Mouse (Mus musculus): ENCODE measurements around the gene Oaz1. TPM values are rescaled to one million over a fixed set of nuclear protein-coding genes. Genes with fewer than 3 reads are reported as not detected.

The Oaz1 gene
- polyA plus RNA-seq, 1 experiment from 2014 or later, result 1,786 TPM

- Histone ChIP-seq H3K4me2 (replicated peaks) (no peak overlapping the region), H3K27me3 (no peaks in the 10 kb centered on the region), H3K9ac (no peak overlapping the region), H3K4me3 (no peak overlapping the region), H3K27ac (no peak overlapping the region), H3K9me3 (no peaks in the 10 kb centered on the region), H3K36me3 (peaks cover 80% of the 10 kb centered on the region), H3K4me1 (peaks cover 9% of the 10 kb centered on the region)
- 86% methylated on average over 13 of the region's 13 CpGs for WGBS
- ATAC-seq (ENCODE audit: insufficient number of reproducible peaks, insufficient read depth, low FRiP score, low TSS enrichment), result no peak
Measured at GRCm38 (mm10) chr10:80793033-80793784, 33.2 kb upstream of the Oaz1 start.

- peaks cover 9% of the 10 kb centered on the region for H3K4me1 ChIP-seq
- ATAC-seq (ENCODE audit: insufficient number of reproducible peaks, insufficient read depth, low FRiP score, low TSS enrichment), result no peak
- H3K27ac ChIP-seq, result no peak overlapping the region
- H3K9ac ChIP-seq, result no peak overlapping the region
- H3K4me3 ChIP-seq, result no peak overlapping the region
- WGBS, result 95% methylated on average over 4 of the region's 4 CpGs
- H3K4me2 ChIP-seq (replicated peaks), result no peak overlapping the region
- H3K36me3 ChIP-seq, result peaks cover 74% of the 10 kb centered on the region
- no peaks in the 10 kb centered on the region for H3K9me3 ChIP-seq
- no peaks in the 10 kb centered on the region for H3K27me3 ChIP-seq
Measured at GRCm38 (mm10) chr10:80793803-80794202, 32.7 kb upstream of the Oaz1 start.

- Histone ChIP-seq H3K36me3 (peaks cover 66% of the 10 kb centered on the region), H3K4me3 (no peak overlapping the region), H3K27me3 (no peaks in the 10 kb centered on the region), H3K9ac (no peak overlapping the region), H3K9me3 (no peaks in the 10 kb centered on the region), H3K4me1 (peaks cover 13% of the 10 kb centered on the region), H3K4me2 (replicated peaks) (no peak overlapping the region), H3K27ac (no peak overlapping the region)
- ATAC-seq (ENCODE audit: insufficient number of reproducible peaks, insufficient read depth, low FRiP score, low TSS enrichment), result no peak
- 84% methylated on average over 8 of the region's 8 CpGs for WGBS
Measured at GRCm38 (mm10) chr10:80794750-80795149, 31.7 kb upstream of the Oaz1 start.

- no peak overlapping the region for H3K27ac ChIP-seq
- no peaks in the 10 kb centered on the region for H3K9me3 ChIP-seq
- H3K4me3 ChIP-seq, result peak overlapping the region; percentile 92
- peak overlapping the region; percentile 58 for H3K4me2 ChIP-seq (replicated peaks)
- H3K36me3 ChIP-seq, result peaks cover 59% of the 10 kb centered on the region
- H3K4me1 ChIP-seq, result peaks cover 18% of the 10 kb centered on the region
- 88% methylated on average over 9 of the region's 9 CpGs for WGBS
- H3K9ac ChIP-seq, result peak overlapping the region; percentile 98
- H3K27me3 ChIP-seq, result no peaks in the 10 kb centered on the region
- ATAC-seq (ENCODE audit: insufficient number of reproducible peaks, insufficient read depth, low FRiP score, low TSS enrichment), result no peak
Measured at GRCm38 (mm10) chr10:80796307-80796848, 30.1 kb upstream of the Oaz1 start.

- ATAC-seq (ENCODE audit: insufficient number of reproducible peaks, insufficient read depth, low FRiP score, low TSS enrichment), result peak; percentile 24
- Histone ChIP-seq H3K4me3 (peak overlapping the region; percentile 92), H3K4me2 (replicated peaks) (peak overlapping the region; percentile 58), H3K27me3 (no peaks in the 10 kb centered on the region), H3K9me3 (no peaks in the 10 kb centered on the region), H3K27ac (peak overlapping the region; percentile 96), H3K9ac (peak overlapping the region; percentile 98), H3K36me3 (peaks cover 59% of the 10 kb centered on the region), H3K4me1 (peaks cover 18% of the 10 kb centered on the region)
- WGBS, result 3% methylated on average over 58 of the region's 59 CpGs
Measured at GRCm38 (mm10) chr10:80797186-80798149, 29.0 kb upstream of the Oaz1 start.

GRCm38 (mm10) chr10:80798150-80799006 is 28.1 kb upstream of the Oaz1 start, which contains the start of the genes Sf3a2 and Plekhj1:
Gene Sf3a2, plus strand, starts transcription at chr10:80798198.
Gene Plekhj1, minus strand, starts transcription at chr10:80798626.
- peak within 1 kb of the TSS; percentile 98 for H3K9ac ChIP-seq
- H3K27me3 ChIP-seq, result no peaks in the 10 kb centered on the region
- H3K4me2 ChIP-seq (replicated peaks), result peak within 1 kb of the TSS; percentile 90
- H3K4me1 ChIP-seq, result peaks cover 18% of the 10 kb centered on the region
- no peaks in the 10 kb centered on the region for H3K9me3 ChIP-seq
- under 1% methylated on average over 104 of the region's 104 CpGs for WGBS
- H3K4me3 ChIP-seq, result peak within 1 kb of the TSS; percentile 92
- H3K36me3 ChIP-seq, result peaks cover 59% of the 10 kb centered on the region
- peak within 1 kb of the TSS; percentile 96 for H3K27ac ChIP-seq
- peak; percentile 90 for ATAC-seq (ENCODE audit: insufficient number of reproducible peaks, insufficient read depth, low FRiP score, low TSS enrichment)

- H3K27ac ChIP-seq, result peak overlapping the region; percentile 96
- H3K36me3 ChIP-seq, result peaks cover 60% of the 10 kb centered on the region
- H3K9ac ChIP-seq, result peak overlapping the region; percentile 98
- no peaks in the 10 kb centered on the region for H3K27me3 ChIP-seq
- H3K9me3 ChIP-seq, result no peaks in the 10 kb centered on the region
- WGBS, result 3% methylated on average over 18 of the region's 18 CpGs
- H3K4me2 ChIP-seq (replicated peaks), result peak overlapping the region; percentile 90
- ATAC-seq (ENCODE audit: insufficient number of reproducible peaks, insufficient read depth, low FRiP score, low TSS enrichment), result no peak
- H3K4me1 ChIP-seq, result peaks cover 18% of the 10 kb centered on the region
- H3K4me3 ChIP-seq, result peak overlapping the region; percentile 92
Measured at GRCm38 (mm10) chr10:80799070-80799566, 27.3 kb upstream of the Oaz1 start.

- no peak overlapping the region for H3K9ac ChIP-seq
- no peak overlapping the region for H3K27ac ChIP-seq
- peaks cover 15% of the 10 kb centered on the region for H3K27me3 ChIP-seq
- 91% methylated on average over 10 of the region's 10 CpGs for WGBS
- ATAC-seq (ENCODE audit: insufficient number of reproducible peaks, insufficient read depth, low FRiP score, low TSS enrichment), result no peak
- no peaks in the 10 kb centered on the region for H3K9me3 ChIP-seq
- peaks cover 24% of the 10 kb centered on the region for H3K4me1 ChIP-seq
- no peak overlapping the region for H3K4me2 ChIP-seq (replicated peaks)
- H3K4me3 ChIP-seq, result no peak overlapping the region
- H3K36me3 ChIP-seq, result peaks cover 50% of the 10 kb centered on the region
Measured at GRCm38 (mm10) chr10:80802204-80802912, 24.1 kb upstream of the Oaz1 start.

- no peak overlapping the region for H3K27ac ChIP-seq
- H3K36me3 ChIP-seq, result peaks cover 50% of the 10 kb centered on the region
- H3K27me3 ChIP-seq, result peaks cover 18% of the 10 kb centered on the region
- no peaks in the 10 kb centered on the region for H3K9me3 ChIP-seq
- no peak for ATAC-seq (ENCODE audit: insufficient number of reproducible peaks, insufficient read depth, low FRiP score, low TSS enrichment)
- H3K4me1 ChIP-seq, result peaks cover 30% of the 10 kb centered on the region
- H3K4me3 ChIP-seq, result no peak overlapping the region
- no peak overlapping the region for H3K4me2 ChIP-seq (replicated peaks)
- H3K9ac ChIP-seq, result no peak overlapping the region
- 83% methylated on average over 3 of the region's 3 CpGs for WGBS
Measured at GRCm38 (mm10) chr10:80802996-80803395, 23.5 kb upstream of the Oaz1 start.

- H3K4me2 ChIP-seq (replicated peaks), result no peak overlapping the region
- H3K4me3 ChIP-seq, result no peak overlapping the region
- no peak overlapping the region for H3K9ac ChIP-seq
- WGBS, result 97% methylated on average over 2 of the region's 2 CpGs
- H3K4me1 ChIP-seq, result peaks cover 43% of the 10 kb centered on the region
- H3K27me3 ChIP-seq, result peaks cover 31% of the 10 kb centered on the region
- no peaks in the 10 kb centered on the region for H3K9me3 ChIP-seq
- no peak for ATAC-seq (ENCODE audit: insufficient number of reproducible peaks, insufficient read depth, low FRiP score, low TSS enrichment)
- peaks cover 50% of the 10 kb centered on the region for H3K36me3 ChIP-seq
- no peak overlapping the region for H3K27ac ChIP-seq
Measured at GRCm38 (mm10) chr10:80804340-80804739, 22.1 kb upstream of the Oaz1 start.

Measured in embryonic facial prominence, embryonic 12.5 days (tissue).